Mouse (Mus musculus): ENCODE measurements around the gene Ncam2. TPM values are rescaled to one million over a fixed set of nuclear protein-coding genes. Genes with fewer than 3 reads are reported as not detected.

Ncam2 gene
- polyA plus RNA-seq, 2 experiments = 0.01 TPM; not detected in 1

DNA sequence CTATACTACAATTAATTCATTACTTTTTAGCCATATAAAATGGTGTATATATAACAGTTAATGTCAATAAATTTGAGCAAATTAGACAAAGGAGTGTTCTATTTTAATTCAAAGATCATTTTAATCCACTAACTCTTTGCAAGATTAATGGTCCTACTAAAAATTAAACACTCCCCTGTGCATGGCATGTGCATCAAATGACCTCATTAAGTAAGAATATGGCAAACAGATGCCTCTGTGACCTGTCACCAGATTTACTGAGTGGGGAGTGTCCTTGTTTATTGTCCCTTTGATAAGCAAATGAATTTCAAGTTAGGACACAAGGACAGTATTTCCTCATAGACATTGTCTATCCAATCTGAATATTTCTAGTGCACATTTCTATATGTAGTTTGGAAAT lies 54.4 kb downstream of the Ncam2 start:
- Histone ChIP-seq H3K27me3 (ENCODE audit: control insufficient read depth, insufficient read depth, low read length) (no peaks in the 10 kb centered on the region), H3K4me1 (replicated peaks; ENCODE audit: control insufficient read depth in 2 of 2, insufficient read depth in 2 of 2, low read length in 1 of 2) (no peaks in the 10 kb centered on the region), H3K9me3 (ENCODE audit: control insufficient read depth, low read length) (no peaks in the 10 kb centered on the region), H3K27ac (no peak overlapping the region), H3K4me2 (ENCODE audit: low read depth) (no peak overlapping the region), H3K36me3 (replicated peaks; ENCODE audit: control insufficient read depth, insufficient read depth, low read depth) (no peaks in the 10 kb centered on the region), H3K9ac (replicated peaks) (no peak overlapping the region), H3K4me3 (ENCODE audit: insufficient read depth in 1 of 2, low read depth in 2 of 2, low read length in 2 of 2) (no peak overlapping the region)
- TF ChIP-seq EP300 (IDR thresholded peaks at IDR 0.05; ENCODE audit: low read depth) (no peak), CTCF (IDR thresholded peaks at IDR 0.05; ENCODE audit: low read depth) (no peak)
- ATAC-seq (ENCODE audit: insufficient read depth) = no peak
- DNase-seq (ENCODE audit: low read depth in 3 of 3, low spot score in 3 of 3) = no peak

DNA sequence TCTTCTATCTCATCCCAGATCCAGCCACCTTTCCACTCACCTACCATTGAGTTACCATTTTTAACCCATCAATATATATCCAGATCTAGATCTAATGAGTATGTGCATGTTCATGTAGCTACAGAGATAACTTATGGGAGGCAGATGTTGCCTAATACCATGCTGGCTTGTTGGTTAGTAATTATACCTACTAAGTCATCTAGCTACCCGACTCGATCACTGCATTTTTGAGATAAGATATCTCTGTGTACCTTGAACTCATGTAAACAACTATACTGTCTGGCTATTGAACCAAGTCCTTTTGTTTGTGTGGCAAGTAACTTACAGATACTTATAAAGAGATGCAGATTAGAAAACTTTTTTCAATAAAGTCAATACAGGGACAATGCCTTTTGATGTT lies 59.9 kb downstream of the Ncam2 start:
- Histone ChIP-seq H3K27me3 (ENCODE audit: control insufficient read depth, insufficient read depth, low read length) (no peaks in the 10 kb centered on the region), H3K4me3 (ENCODE audit: insufficient read depth in 1 of 2, low read depth in 2 of 2, low read length in 2 of 2) (no peak overlapping the region), H3K27ac (no peak overlapping the region), H3K9ac (replicated peaks) (no peak overlapping the region), H3K4me1 (replicated peaks; ENCODE audit: control insufficient read depth in 2 of 2, insufficient read depth in 2 of 2, low read length in 1 of 2) (no peaks in the 10 kb centered on the region), H3K4me2 (ENCODE audit: low read depth) (no peak overlapping the region), H3K36me3 (replicated peaks; ENCODE audit: control insufficient read depth, insufficient read depth, low read depth) (no peaks in the 10 kb centered on the region), H3K9me3 (ENCODE audit: control insufficient read depth, low read length) (no peaks in the 10 kb centered on the region)
- no peak for DNase-seq (ENCODE audit: low read depth in 3 of 3, low spot score in 3 of 3)
- WGBS (ENCODE audit: insufficient replicate concordance) = 54% methylated on average over 2 of the region's 2 CpGs
- no peak for ATAC-seq (ENCODE audit: insufficient read depth)
- TF ChIP-seq EP300 (IDR thresholded peaks at IDR 0.05; ENCODE audit: low read depth) (no peak), CTCF (IDR thresholded peaks at IDR 0.05; ENCODE audit: low read depth) (no peak)

DNA sequence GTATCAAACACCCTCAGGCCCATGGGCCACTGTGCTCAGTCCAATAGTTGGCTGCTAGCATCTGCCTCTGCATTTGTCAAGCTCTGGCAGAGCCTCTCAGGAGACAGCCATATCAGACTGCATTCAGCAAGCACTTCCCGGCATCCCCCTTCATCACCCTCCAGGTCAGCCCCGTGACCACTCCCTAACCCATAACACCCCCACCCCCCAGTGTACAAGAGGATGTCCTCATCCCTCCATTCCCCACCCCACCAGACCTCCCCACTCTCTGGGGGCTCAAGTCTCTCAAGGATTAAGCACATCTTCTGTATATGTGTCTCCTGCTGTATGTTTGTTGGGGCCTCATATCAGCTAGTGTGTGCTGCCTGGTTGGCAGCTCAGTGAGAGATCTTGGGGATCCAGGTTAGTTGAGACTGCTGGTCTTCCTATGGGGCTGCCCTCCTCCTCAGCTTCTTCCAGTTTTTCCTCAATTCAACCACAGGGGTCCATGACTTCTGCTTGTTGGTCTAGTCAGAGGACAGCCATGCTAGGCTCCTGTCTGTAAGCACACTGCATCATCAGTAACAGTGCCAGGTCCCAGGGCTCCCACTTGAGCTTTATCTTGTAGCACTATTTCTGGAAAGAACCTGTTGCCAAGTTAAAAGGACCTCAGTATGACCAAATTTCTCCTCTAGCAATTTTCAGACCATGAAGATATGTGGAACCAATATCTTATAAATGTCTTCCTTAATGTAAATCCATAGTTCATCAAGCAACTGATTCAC lies 73.3 kb downstream of the Ncam2 start:
- TF ChIP-seq CTCF (IDR thresholded peaks at IDR 0.05; ENCODE audit: low read depth) = no peak
- TF ChIP-seq EP300 (IDR thresholded peaks at IDR 0.05; ENCODE audit: low read depth) = no peak
- DNase-seq (ENCODE audit: low read depth in 3 of 3, low spot score in 3 of 3) (no peak), ATAC-seq (ENCODE audit: insufficient read depth) (no peak)
- H3K4me3 ChIP-seq (ENCODE audit: insufficient read depth in 1 of 2, low read depth in 2 of 2, low read length in 2 of 2) = no peak overlapping the region
- no peaks in the 10 kb centered on the region for H3K36me3 ChIP-seq (replicated peaks; ENCODE audit: control insufficient read depth, insufficient read depth, low read depth)
- H3K4me2 ChIP-seq (ENCODE audit: low read depth) = no peak overlapping the region
- no peaks in the 10 kb centered on the region for H3K9me3 ChIP-seq (ENCODE audit: control insufficient read depth, low read length)
- H3K27ac ChIP-seq = no peak overlapping the region
- H3K9ac ChIP-seq (replicated peaks) = no peak overlapping the region
- WGBS (ENCODE audit: insufficient replicate concordance) = 49% methylated on average over 2 of the region's 2 CpGs
- H3K27me3 ChIP-seq (ENCODE audit: control insufficient read depth, insufficient read depth, low read length) = no peaks in the 10 kb centered on the region
- no peaks in the 10 kb centered on the region for H3K4me1 ChIP-seq (replicated peaks; ENCODE audit: control insufficient read depth in 2 of 2, insufficient read depth in 2 of 2, low read length in 1 of 2)

DNA sequence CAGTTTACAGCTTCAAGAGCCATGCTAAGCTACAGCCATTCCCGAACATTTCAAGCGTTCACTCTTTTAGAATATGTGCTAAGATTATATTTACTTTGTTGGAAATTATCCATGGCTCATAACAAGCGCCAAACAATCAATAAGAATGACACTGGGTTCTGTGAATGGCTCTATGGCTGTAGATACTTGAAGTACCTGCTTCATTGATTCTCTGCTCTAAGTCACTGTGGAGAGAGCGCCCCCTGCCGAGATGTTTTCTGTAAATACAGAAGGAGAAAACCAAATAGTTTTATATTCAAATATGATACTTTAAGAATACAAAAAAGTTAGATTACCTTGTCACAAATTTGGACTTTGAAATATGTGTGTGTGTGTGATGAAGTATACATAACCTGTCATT lies 83.7 kb downstream of the Ncam2 start:
- TF ChIP-seq CTCF (IDR thresholded peaks at IDR 0.05; ENCODE audit: low read depth) (no peak), EP300 (IDR thresholded peaks at IDR 0.05; ENCODE audit: low read depth) (no peak)
- Histone ChIP-seq H3K4me3 (ENCODE audit: insufficient read depth in 1 of 2, low read depth in 2 of 2, low read length in 2 of 2) (no peak overlapping the region), H3K4me1 (replicated peaks; ENCODE audit: control insufficient read depth in 2 of 2, insufficient read depth in 2 of 2, low read length in 1 of 2) (no peaks in the 10 kb centered on the region), H3K4me2 (ENCODE audit: low read depth) (no peak overlapping the region), H3K27me3 (ENCODE audit: control insufficient read depth, insufficient read depth, low read length) (no peaks in the 10 kb centered on the region), H3K27ac (no peak overlapping the region), H3K9ac (replicated peaks) (no peak overlapping the region), H3K9me3 (ENCODE audit: control insufficient read depth, low read length) (no peaks in the 10 kb centered on the region), H3K36me3 (replicated peaks; ENCODE audit: control insufficient read depth, insufficient read depth, low read depth) (no peaks in the 10 kb centered on the region)
- no peak for DNase-seq (ENCODE audit: low read depth in 3 of 3, low spot score in 3 of 3)
- WGBS (ENCODE audit: insufficient replicate concordance) = 24% methylated on average over 5 of the region's 5 CpGs
- no peak for ATAC-seq (ENCODE audit: insufficient read depth)

DNA sequence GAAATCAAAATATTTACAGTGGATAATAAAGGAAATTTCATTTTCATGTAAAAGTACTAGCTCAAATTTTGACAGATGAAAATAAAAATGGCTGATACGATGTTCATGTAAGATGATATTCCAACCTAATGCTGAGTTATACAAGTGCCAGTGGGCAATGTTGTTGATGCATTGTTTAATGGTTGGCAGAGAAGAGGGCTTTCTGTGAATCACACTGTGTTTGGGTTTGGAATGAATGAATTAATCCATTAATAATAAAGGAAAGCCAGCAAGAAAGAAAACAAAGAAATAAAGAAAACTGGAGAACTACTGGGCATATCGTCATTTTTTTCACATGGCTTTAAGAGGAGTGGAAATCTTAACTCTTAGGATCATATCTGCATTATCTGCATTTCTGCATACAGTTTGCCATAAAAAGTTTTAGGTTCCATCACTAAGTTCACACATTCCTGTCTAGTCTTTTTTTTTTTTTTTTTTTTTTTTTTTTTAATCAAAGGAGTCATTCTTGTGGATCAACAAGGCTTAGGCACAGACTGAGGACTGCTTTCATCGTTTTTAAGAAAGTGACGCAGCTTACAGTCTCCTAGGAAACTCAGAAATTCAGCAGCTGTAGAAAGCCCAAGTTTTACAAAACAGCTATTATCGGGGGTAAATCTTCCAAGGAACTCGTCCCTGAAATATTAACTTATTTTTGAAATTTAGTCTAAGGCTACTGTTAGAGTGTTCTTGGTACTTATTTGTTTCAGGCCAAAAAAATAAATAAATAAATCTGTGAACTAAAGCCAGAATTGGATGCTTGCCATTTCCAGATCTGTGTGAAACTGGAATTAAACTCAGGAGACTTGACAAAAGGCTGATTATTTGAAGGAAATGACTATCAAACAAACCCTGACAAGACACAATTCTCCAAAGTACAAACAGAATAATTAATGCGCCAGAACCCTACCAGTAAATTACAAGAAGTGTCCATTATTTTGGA lies 84.7 kb downstream of the Ncam2 start:
- Histone ChIP-seq H3K36me3 (replicated peaks; ENCODE audit: control insufficient read depth, insufficient read depth, low read depth) (no peaks in the 10 kb centered on the region), H3K27me3 (ENCODE audit: control insufficient read depth, insufficient read depth, low read length) (no peaks in the 10 kb centered on the region), H3K9me3 (ENCODE audit: control insufficient read depth, low read length) (no peaks in the 10 kb centered on the region), H3K9ac (replicated peaks) (no peak overlapping the region), H3K4me3 (ENCODE audit: insufficient read depth in 1 of 2, low read depth in 2 of 2, low read length in 2 of 2) (no peak overlapping the region), H3K27ac (no peak overlapping the region), H3K4me2 (ENCODE audit: low read depth) (no peak overlapping the region), H3K4me1 (replicated peaks; ENCODE audit: control insufficient read depth in 2 of 2, insufficient read depth in 2 of 2, low read length in 1 of 2) (no peaks in the 10 kb centered on the region)
- TF ChIP-seq CTCF (IDR thresholded peaks at IDR 0.05; ENCODE audit: low read depth) (no peak), EP300 (IDR thresholded peaks at IDR 0.05; ENCODE audit: low read depth) (no peak)
- 59% methylated on average over 7 of the region's 7 CpGs for WGBS (ENCODE audit: insufficient replicate concordance)
- DNase-seq (ENCODE audit: low read depth in 3 of 3, low spot score in 3 of 3) = no peak
- no peak for ATAC-seq (ENCODE audit: insufficient read depth)
